Mouse (Mus musculus): ENCODE data around the gene Rgs12. TPM values are rescaled to one million over a fixed set of nuclear protein-coding genes. Genes with fewer than 3 reads are reported as not detected.

The Rgs12 gene
- polyA plus RNA-seq (2015; fragmentation: Nextera tagmentation; extraction: Ambion mirVana): 54.9 and 59.1 TPM in 2 replicates

DNA sequence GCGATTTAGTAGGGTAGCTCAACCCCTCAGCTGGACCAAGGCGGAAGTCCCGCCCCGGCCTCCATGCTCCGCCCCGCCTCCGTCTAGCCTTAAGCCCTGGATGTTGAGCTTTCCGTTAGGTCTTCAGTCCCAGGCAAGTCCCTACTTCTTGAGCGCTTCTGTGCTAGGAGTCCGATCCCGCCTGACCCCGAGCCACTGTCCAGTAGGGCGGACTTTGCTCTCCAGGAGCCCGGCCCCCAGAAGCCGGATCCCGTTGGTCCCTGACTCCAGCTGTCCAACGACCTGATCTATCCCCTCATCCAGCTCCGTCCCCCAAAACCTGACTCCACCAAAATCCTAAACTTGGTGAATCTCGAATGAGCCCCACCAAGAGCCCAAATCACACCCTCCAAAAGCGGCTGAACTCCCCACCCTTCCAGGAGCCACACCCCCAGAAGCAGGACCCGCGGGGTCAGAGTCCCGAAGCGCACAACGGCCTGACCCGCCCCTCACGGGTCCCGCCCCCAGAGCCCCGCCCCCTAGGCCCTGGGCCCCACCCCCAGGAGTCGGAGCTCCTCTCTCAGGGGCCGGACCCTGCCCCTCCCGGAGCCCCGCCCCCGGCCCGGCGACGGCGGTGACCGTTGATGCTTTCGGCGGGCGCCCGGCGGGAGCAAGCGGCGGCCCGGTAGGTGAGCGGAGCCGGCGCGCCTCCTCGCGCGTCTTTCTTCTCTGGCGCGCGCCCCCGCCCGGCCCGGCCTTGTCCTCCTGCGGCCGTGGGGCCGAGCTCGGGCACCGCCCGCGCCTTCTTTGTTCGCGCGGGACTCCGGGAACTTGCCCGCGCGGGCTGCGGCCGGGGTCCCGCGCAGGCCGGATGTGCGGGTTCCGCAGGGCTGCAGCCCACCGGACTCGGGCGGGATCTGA, at the start of gene Rgs12:
Gene Rgs12, plus strand, starts transcription at position 585 of the 900 bp plus-strand sequence.
- under 1% methylated on average over 71 of the region's 84 CpGs for WGBS
- ATAC-seq (ENCODE audit: low FRiP score): peak; percentile 86
- peak within 1 kb of the TSS; percentile 96 for H3K27ac ChIP-seq
- H3K9ac ChIP-seq: peak within 1 kb of the TSS; percentile 99
- peaks cover 36% of the 10 kb centered on the region for H3K4me1 ChIP-seq (replicated peaks)
- H3K36me3 ChIP-seq: 0 out of 2 replicates have a peak, but pooled peaks cover 11% of the 10 kb centered on the region
- H3K4me2 ChIP-seq: peak within 1 kb of the TSS; percentile 82
- peak within 1 kb of the TSS; percentile 82 for H3K4me3 ChIP-seq
- no peaks in the 10 kb centered on the region for H3K27me3 ChIP-seq
- H3K9me3 ChIP-seq: no peaks in the 10 kb centered on the region

DNA sequence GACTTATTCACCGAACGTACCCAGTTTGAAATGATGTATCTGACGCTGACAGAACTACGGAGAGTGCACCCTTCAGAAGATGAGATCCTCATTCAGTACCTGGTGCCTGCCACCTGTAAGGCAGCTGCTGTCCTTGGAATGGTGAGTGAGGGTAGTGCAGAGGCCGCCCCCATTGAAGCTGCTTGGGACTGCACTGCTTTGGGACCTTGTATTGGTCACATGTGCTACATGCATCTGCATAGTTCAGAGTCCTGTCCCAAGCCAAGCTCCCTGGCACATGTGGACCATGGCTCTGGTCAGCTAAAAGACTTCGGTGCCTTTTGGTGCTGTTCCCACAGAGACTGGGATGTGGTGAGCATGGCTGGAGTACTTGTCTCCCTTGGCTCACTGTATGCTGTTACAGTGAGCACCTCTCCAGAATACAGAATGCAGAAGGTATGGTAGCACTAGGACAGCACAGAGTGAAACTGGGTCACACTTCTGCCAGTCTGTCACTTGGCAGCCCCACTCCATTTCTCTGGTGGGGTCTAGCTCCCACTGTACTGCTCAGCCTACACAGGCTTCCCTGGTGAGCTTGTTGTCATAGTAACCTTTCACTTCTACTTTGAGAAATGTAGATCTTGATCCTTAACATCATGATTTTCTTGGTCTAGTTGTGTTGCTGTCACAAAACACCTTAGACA, 49.3 kb upstream of the Rgs12 start:
- Histone ChIP-seq H3K4me1 (replicated peaks) (no peaks in the 10 kb centered on the region), H3K9me3 (no peaks in the 10 kb centered on the region), H3K9ac (no peak overlapping the region), H3K4me3 (no peak overlapping the region), H3K27me3 (no peaks in the 10 kb centered on the region), H3K4me2 (no peak overlapping the region), H3K36me3 (peaks cover 96% of the 10 kb centered on the region), H3K27ac (no peak overlapping the region)
- ATAC-seq (ENCODE audit: low FRiP score): no peak
- WGBS: 97% methylated on average over 6 of the region's 6 CpGs

DNA sequence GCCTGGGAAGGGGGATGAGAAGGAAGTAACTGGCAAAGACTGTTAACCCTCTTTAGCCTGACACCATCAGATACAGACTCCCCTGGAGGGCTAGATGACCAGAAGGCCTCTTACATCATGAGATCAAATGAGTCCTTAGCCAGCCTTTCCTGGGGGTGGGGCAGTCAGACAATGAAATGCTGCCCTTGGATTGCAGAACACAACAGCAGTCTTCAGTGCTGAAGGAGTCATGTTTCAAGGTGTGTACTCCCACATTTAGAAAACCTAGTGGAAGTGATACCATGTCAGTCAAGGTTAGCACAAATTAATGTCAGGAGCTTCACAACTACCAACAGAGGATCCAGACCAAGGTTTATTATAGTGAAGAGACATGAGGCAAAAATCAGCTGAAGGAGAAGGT, 46.9 kb upstream of the Rgs12 start:
- Histone ChIP-seq H3K27me3 (no peaks in the 10 kb centered on the region), H3K4me2 (no peak overlapping the region), H3K4me3 (no peak overlapping the region), H3K9ac (no peak overlapping the region), H3K36me3 (peaks cover 96% of the 10 kb centered on the region), H3K9me3 (no peaks in the 10 kb centered on the region), H3K4me1 (replicated peaks) (no peaks in the 10 kb centered on the region), H3K27ac (no peak overlapping the region)
- no peak for ATAC-seq (ENCODE audit: low FRiP score)

DNA sequence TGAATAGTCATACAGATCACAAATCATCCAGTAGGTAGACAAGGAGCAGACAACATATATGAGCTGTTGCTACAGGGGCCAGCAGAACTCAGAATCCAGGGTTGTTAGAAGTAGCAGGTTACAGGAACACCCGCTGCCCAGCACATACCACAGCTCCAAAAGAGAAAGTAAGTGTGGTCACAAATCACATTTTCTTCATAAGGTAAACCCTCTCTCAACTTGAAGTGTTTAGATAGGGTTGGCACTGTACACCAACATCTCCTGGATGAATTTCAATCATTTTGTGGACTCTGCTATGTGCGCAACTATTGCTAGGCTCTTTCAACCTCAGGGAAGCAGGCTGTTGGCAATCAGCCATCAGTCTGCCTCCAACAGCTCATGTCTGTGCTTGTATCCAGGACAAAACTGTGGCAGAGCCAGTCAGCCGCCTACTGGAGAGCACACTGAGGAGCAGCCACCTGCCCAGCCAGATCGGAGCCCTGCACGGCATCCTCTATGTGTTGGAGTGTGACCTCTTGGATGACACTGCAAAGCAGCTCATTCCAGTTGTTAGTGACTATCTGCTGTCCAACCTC, 46.3 kb upstream of the Rgs12 start:
- Histone ChIP-seq H3K27ac (no peak overlapping the region), H3K9me3 (no peaks in the 10 kb centered on the region), H3K36me3 (peaks cover 96% of the 10 kb centered on the region), H3K4me3 (no peak overlapping the region), H3K4me1 (replicated peaks) (no peaks in the 10 kb centered on the region), H3K9ac (no peak overlapping the region), H3K27me3 (no peaks in the 10 kb centered on the region), H3K4me2 (no peak overlapping the region)
- ATAC-seq (ENCODE audit: low FRiP score): no peak
- 77% methylated on average over 5 of the region's 5 CpGs for WGBS

DNA sequence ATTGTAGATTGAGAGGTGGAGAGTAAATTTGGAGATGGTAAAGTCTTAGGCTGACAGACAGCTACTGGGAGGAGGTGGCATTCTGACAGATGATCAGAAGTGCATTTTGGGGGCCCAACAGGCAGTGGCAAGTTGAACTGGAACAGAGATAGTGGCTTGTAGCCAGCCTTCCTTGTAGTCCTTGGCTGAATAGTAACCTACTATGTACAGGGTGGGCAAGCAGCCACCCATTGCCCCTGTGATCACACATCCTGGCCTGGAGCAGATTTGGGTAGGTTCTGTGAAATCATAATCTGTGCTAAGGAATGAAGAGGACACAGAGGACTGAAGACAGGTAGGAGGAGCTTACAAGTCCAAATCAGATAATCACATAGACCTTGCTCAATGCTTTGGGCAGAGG, 44.8 kb upstream of the Rgs12 start:
- Histone ChIP-seq H3K9ac (no peak overlapping the region), H3K36me3 (peaks cover 95% of the 10 kb centered on the region), H3K27me3 (no peaks in the 10 kb centered on the region), H3K4me3 (no peak overlapping the region), H3K27ac (no peak overlapping the region), H3K4me2 (no peak overlapping the region), H3K4me1 (replicated peaks) (peaks cover 4% of the 10 kb centered on the region; the same call in 1 of the 2 replicates), H3K9me3 (no peaks in the 10 kb centered on the region)
- no peak for ATAC-seq (ENCODE audit: low FRiP score)

DNA sequence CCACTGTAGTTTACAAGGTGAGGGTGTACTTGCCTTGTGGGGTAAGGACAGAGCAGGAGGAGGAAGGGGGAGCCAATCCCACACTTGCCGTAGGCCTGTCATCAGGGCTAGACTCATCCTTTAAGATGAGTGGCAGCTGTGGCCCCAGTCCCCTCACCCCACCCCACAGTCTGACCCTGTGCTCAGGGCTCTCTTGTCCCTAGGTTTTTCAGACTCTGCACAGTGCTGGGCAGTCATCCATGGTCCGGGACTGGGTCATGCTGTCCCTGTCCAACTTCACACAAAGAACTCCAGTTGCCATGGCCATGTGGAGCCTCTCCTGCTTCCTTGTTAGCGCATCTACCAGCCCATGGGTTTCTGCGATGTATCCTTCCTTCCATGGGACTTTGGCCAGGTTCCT, 42.0 kb upstream of the Rgs12 start:
- peaks cover 4% of the 10 kb centered on the region; the same call in 1 of the 2 replicates for H3K4me1 ChIP-seq (replicated peaks)
- H3K27me3 ChIP-seq: no peaks in the 10 kb centered on the region
- 85% methylated on average over 4 of the region's 4 CpGs for WGBS
- no peak overlapping the region for H3K27ac ChIP-seq
- no peak overlapping the region for H3K4me3 ChIP-seq
- H3K4me2 ChIP-seq: no peak overlapping the region
- ATAC-seq (ENCODE audit: low FRiP score): no peak
- H3K36me3 ChIP-seq: peaks cover 82% of the 10 kb centered on the region
- no peak overlapping the region for H3K9ac ChIP-seq
- H3K9me3 ChIP-seq: no peaks in the 10 kb centered on the region

DNA sequence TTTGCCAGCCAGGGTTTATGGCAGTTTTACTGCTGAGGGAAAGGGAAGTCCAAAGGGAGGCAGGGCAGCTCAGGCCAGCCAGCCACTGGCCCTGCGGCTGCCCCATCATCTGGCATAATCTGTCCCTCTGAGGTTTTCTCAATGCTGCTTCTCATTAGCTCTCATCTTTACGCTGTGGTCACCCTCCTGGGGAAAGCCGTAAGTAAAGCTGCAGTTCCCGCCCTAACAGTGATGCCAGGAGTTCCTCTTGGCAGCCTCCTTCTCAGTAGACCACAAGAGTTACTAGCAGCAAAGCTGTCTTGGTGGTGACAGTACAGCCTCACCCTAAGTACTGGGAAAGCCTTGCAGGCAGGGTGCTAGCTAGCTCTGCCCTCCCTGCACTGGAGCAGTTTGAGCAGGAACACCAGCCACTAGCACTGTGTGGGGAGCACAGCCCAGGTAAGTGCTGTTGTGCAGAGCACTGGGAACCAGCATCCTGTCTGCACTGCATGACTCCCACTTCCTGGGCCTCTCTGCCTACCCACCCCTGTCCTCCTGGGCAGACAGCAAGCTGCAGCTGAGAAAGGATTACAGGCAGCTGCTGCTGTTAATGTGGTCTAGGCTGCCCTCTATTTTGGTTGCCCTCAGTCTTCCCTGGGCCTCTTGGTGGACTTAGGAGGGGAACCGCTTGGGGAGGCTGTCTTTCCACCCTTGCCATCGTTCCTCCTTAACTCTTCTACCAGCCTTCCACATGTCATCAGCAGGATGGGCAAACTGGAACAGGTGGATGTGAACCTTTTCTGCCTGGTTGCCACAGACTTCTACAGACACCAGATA, 41.1 kb upstream of the Rgs12 start, which contains the start of gene Msantd1:
Gene Msantd1, plus strand, starts transcription at position 103 of the 816 bp plus-strand sequence.
- no peak within 1 kb of the TSS; the same call in 1 of the 2 replicates for H3K9ac ChIP-seq
- H3K27me3 ChIP-seq: no peaks in the 10 kb centered on the region
- no peak for ATAC-seq (ENCODE audit: low FRiP score)
- 82% methylated on average over 6 of the region's 6 CpGs for WGBS
- peaks cover 4% of the 10 kb centered on the region; the same call in 1 of the 2 replicates for H3K4me1 ChIP-seq (replicated peaks)
- no peak within 1 kb of the TSS for H3K27ac ChIP-seq
- no peak within 1 kb of the TSS for H3K4me3 ChIP-seq
- no peak within 1 kb of the TSS for H3K4me2 ChIP-seq
- H3K36me3 ChIP-seq: peaks cover 78% of the 10 kb centered on the region
- no peaks in the 10 kb centered on the region for H3K9me3 ChIP-seq

DNA sequence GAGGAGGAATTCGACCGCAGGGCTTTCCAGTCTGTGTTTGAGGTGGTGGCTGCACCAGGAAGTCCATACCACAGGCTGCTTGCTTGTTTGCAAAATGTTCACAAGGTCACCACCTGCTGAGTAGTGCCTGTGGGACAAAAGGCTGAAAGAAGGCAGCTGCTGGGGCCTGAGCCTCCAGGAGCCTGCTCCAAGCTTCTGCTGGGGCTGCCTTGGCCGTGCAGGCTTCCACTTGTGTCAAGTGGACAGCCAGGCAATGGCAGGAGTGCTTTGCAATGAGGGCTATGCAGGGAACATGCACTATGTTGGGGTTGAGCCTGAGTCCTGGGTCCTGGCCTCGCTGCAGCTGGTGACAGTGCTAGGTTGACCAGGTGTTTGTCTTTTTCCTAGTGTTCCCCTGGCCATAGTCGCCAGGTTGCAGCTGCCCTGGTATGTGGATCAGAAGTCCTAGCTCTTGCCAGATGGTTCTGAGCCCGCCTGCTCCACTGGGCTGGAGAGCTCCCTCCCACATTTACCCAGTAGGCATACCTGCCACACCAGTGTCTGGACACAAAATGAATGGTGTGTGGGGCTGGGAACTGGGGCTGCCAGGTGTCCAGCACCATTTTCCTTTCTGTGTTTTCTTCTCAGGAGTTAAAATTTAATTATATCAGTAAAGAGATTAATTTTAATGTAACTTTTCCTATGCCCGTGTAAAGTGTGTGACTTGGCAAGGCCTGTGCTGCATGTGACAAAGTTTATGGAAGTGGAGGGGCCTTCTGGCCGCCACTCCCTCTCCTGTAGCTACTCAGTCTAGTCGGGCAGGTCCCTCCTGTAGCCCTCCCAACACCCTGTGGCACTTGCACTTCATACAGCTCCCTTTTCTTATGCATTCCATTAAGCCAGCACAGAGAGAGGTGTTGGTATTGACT, 40.3 kb upstream of the Rgs12 start:
- 79% methylated on average over 9 of the region's 9 CpGs for WGBS
- Histone ChIP-seq H3K36me3 (peaks cover 74% of the 10 kb centered on the region), H3K4me2 (no peak overlapping the region), H3K27me3 (no peaks in the 10 kb centered on the region), H3K27ac (no peak overlapping the region), H3K9ac (no peak overlapping the region; the same call in 1 of the 2 replicates), H3K9me3 (no peaks in the 10 kb centered on the region), H3K4me1 (replicated peaks) (peaks cover 4% of the 10 kb centered on the region; the same call in 1 of the 2 replicates), H3K4me3 (no peak overlapping the region)
- no peak for ATAC-seq (ENCODE audit: low FRiP score)

DNA sequence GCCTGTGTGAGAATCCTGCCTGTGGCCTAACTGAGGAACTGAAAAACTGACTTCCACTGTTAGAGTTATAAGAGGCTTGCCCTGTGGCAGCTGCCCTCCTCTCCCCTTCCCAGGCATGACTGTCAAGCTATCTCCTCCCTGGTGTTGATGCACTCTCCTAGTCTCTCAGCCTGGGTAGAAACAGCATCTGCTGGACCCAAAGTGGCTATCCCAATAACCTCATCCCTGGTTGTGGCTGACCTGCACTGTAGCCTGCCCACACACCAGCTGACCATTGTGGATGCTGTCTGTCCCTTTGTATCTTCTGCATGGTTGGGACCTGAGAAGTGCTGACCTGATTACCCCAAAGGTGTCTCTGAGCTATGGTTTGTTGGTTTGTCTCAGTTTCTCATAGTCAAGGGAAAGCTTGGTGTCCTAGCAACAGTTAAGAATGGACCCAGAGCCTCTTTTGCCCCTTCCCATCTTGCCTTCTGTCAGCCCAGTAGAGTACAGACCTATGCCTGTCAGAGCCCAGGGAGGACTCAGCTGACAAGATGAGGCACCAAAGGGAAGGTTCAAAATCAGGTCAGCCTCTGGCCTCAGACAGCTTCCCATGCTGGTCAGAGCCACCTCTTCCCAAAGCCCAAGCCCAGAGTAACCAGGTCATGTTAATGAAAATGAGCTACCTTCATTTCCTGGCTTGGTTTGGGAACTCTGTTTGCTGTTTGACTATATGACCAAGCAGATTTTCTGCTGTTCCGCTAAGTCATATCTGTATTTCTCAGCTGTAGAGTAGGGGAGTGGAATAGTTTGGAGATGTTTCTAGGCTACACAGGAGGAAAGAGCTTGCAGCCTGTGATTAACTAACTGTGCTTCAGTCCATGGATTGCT, 39.4 kb upstream of the Rgs12 start:
- Histone ChIP-seq H3K4me1 (replicated peaks) (peaks cover 4% of the 10 kb centered on the region; the same call in 1 of the 2 replicates), H3K36me3 (peaks cover 65% of the 10 kb centered on the region), H3K27ac (no peak overlapping the region), H3K9me3 (no peaks in the 10 kb centered on the region), H3K4me3 (no peak overlapping the region), H3K27me3 (no peaks in the 10 kb centered on the region), H3K9ac (no peak overlapping the region), H3K4me2 (no peak overlapping the region)
- no peak for ATAC-seq (ENCODE audit: low FRiP score)
- 97% methylated on average over 1 of the region's 1 CpGs for WGBS

DNA sequence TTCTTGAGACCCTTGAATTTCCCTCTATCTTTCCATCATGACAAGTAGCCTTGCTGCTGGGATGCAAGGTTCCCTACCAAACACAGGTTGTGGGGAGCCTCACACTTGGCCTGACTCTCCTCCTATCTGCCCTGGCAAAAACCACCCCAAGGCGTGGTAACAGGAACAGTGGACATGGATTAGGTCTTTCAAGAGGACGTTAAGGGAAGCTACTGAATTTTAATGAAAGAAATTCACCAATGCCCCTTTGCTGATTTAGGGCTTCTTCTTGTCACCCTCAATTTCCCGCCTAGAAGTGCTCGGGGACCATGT, 38.8 kb upstream of the Rgs12 start:
- H3K36me3 ChIP-seq: peaks cover 59% of the 10 kb centered on the region
- no peaks in the 10 kb centered on the region for H3K9me3 ChIP-seq
- no peak overlapping the region for H3K27ac ChIP-seq
- no peak for ATAC-seq (ENCODE audit: low FRiP score)
- WGBS: 82% methylated on average over 4 of the region's 4 CpGs
- H3K4me2 ChIP-seq: no peak overlapping the region
- H3K9ac ChIP-seq: no peak overlapping the region
- H3K4me1 ChIP-seq (replicated peaks): peaks cover 4% of the 10 kb centered on the region; the same call in 1 of the 2 replicates
- no peak overlapping the region for H3K4me3 ChIP-seq
- no peaks in the 10 kb centered on the region for H3K27me3 ChIP-seq

Data from hindbrain, embryonic 13.5 days (tissue).